7 mouse cellular contexts compared by ENCODE assay signal in the genomic region with DNA sequence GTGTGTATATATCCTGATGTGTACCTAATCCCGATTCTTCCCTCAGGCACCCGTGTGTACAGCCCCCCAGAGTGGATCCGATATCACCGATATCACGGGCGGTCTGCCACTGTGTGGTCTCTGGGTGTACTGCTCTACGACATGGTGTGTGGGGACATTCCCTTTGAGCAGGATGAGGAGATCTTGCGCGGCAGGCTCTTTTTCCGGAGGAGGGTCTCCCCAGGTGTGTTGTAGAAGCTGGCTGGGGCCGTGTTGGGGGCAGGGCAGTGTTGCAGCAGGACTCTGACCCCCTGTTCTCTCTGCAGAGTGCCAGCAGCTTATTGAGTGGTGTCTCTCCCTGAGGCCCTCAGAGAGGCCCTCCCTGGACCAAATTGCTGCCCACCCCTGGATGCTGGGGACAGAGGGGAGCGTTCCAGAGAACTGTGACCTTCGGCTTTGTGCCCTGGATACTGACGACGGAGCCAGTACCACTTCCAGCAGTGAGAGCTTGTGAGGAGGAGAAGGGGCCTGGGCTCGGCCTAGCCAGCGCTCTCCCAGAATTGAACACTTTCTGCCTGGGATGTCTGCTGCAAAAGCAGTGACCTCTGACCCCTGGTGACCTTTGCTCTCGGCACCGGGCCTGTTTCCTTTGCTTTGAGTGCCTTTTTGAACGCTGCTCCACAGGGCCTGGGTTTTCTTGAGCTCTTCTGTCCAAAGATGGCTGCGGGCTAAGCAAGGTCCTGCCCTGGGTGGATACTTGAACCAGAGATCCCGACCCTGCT. TPM values are rescaled to one million over a fixed set of nuclear protein-coding genes. Genes with fewer than 3 reads are reported as not detected.
DNase-seq lines count a peak whose midpoint lies in the region; ATAC-seq and TF ChIP-seq lines count a peak whose summit lies in the region.

No protein-coding gene starts in this region.

- H3K4me3 ChIP-seq in megakaryocyte, embryonic 14.5 days (replicated peaks) = peak overlapping the region; percentile 98
- peak overlapping the region; percentile 89 for H3K4me3 ChIP-seq in brown adipose tissue, adult 24 weeks (ENCODE audit: insufficient read depth, low read depth, low read length)
- H3K4me3 ChIP-seq in forebrain, postnatal 0 days (ENCODE audit: low read depth, low read length) = peak overlapping the region; percentile 79
- peak overlapping the region; percentile 83 for H3K4me3 ChIP-seq in kidney, postnatal 0 days (replicated peaks; ENCODE audit: low read depth, low read length)
- peak overlapping the region; percentile 95 for H3K4me3 ChIP-seq in midbrain, embryonic 14.5 days (replicated peaks; ENCODE audit: low read depth, low read length)

- peak overlapping the region; percentile 92 for H3K9ac ChIP-seq in forebrain, postnatal 0 days
- peak overlapping the region; percentile 89 for H3K9ac ChIP-seq in kidney, postnatal 0 days (ENCODE audit: low read depth, low read length)
- peak overlapping the region; percentile 84 for H3K9ac ChIP-seq in midbrain, embryonic 14.5 days (replicated peaks; ENCODE audit: low read length)

- no peak for ATAC-seq in megakaryocyte, adult 5-6 weeks (ENCODE audit: poor library complexity, severe bottlenecking)
- peak; percentile 23 for ATAC-seq in forebrain, postnatal 0 days
- ATAC-seq in kidney, postnatal 0 days (replicated peaks; ENCODE audit: low FRiP score, low read depth) = peak; percentile 4; the same call in 1 of the 2 replicates
- ATAC-seq in midbrain, embryonic 14.5 days (ENCODE audit: low FRiP score, low TSS enrichment) = peak; percentile 3; the same call in 1 of the 2 replicates

- H3K36me3 ChIP-seq in megakaryocyte, embryonic 14.5 days (replicated peaks; ENCODE audit: low read length) = peaks cover 31% of the 10 kb centered on the region
- H3K36me3 ChIP-seq in forebrain, postnatal 0 days (ENCODE audit: insufficient read depth) = peaks cover 17% of the 10 kb centered on the region
- H3K36me3 ChIP-seq in kidney, postnatal 0 days (ENCODE audit: insufficient read depth, low read length) = peaks cover 23% of the 10 kb centered on the region
- H3K36me3 ChIP-seq in midbrain, embryonic 14.5 days (ENCODE audit: control insufficient read depth, insufficient read depth, low read length) = peaks cover 29% of the 10 kb centered on the region

- DNase-seq in forebrain, postnatal 0 days = no peak
- DNase-seq in kidney, postnatal 0 days (ENCODE audit: low spot score) = peak; percentile 16
- no peak for DNase-seq in midbrain, embryonic 14.5 days
- DNase-seq in left cerebral cortex, postnatal 10 days (ENCODE audit: extremely low spot score in 1 of 2, low spot score in 2 of 2) = no peak

- H3K9me3 ChIP-seq in megakaryocyte, embryonic 14.5 days = no peaks in the 10 kb centered on the region; the same call in 1 of the 2 replicates
- H3K9me3 ChIP-seq in forebrain, postnatal 0 days (ENCODE audit: low read length) = no peaks in the 10 kb centered on the region
- no peaks in the 10 kb centered on the region for H3K9me3 ChIP-seq in kidney, postnatal 0 days (replicated peaks; ENCODE audit: low read length)
- H3K9me3 ChIP-seq in midbrain, embryonic 14.5 days (ENCODE audit: control insufficient read depth, low read length) = no peaks in the 10 kb centered on the region

- TF ChIP-seq CTCF in forebrain, postnatal 0 days (IDR thresholded peaks at IDR 0.05; ENCODE audit: low read depth) = peak; percentile 48
- TF ChIP-seq CTCF in kidney, postnatal 0 days (IDR thresholded peaks at IDR 0.05; ENCODE audit: low read depth) = peak; percentile 35; the same call in 1 of the 2 replicates

- peaks cover 11% of the 10 kb centered on the region for H3K27me3 ChIP-seq in megakaryocyte, embryonic 14.5 days (replicated peaks)
- H3K27me3 ChIP-seq in forebrain, postnatal 0 days (ENCODE audit: insufficient read depth, low read length) = no peaks in the 10 kb centered on the region
- H3K27me3 ChIP-seq in kidney, postnatal 0 days (ENCODE audit: insufficient read depth, low read length) = no peaks in the 10 kb centered on the region
- H3K27me3 ChIP-seq in midbrain, embryonic 14.5 days (ENCODE audit: control insufficient read depth, insufficient read depth, low read length) = no peaks in the 10 kb centered on the region

- H3K27ac ChIP-seq in brown adipose tissue, adult 24 weeks (replicated peaks; ENCODE audit: low read depth, low read length) = peak overlapping the region; percentile 88
- H3K27ac ChIP-seq in forebrain, postnatal 0 days (ENCODE audit: low read depth, low read length) = peak overlapping the region; percentile 99
- H3K27ac ChIP-seq in kidney, postnatal 0 days = peak overlapping the region; percentile 96
- H3K27ac ChIP-seq in midbrain, embryonic 14.5 days (replicated peaks; ENCODE audit: low read depth, low read length) = peak overlapping the region; percentile 98

- 49% methylated on average over 22 of the region's 22 CpGs for WGBS in forebrain, postnatal 0 days
- 21% methylated on average over 22 of the region's 22 CpGs for WGBS in kidney, postnatal 0 days
- WGBS in midbrain, embryonic 14.5 days = 36% methylated on average over 22 of the region's 22 CpGs

- H3K4me2 ChIP-seq in forebrain, postnatal 0 days (ENCODE audit: low read depth) = peak overlapping the region; percentile 81
- H3K4me2 ChIP-seq in kidney, postnatal 0 days (ENCODE audit: low read length) = peak overlapping the region; percentile 91
- peak overlapping the region; percentile 87 for H3K4me2 ChIP-seq in midbrain, embryonic 14.5 days (ENCODE audit: low read length)

- H3K4me1 ChIP-seq in megakaryocyte, embryonic 14.5 days = peaks cover 70% of the 10 kb centered on the region
- H3K4me1 ChIP-seq in brown adipose tissue, adult 24 weeks (ENCODE audit: control insufficient read depth, insufficient read depth, insufficient read length, low read length) = peaks cover 31% of the 10 kb centered on the region
- H3K4me1 ChIP-seq in forebrain, postnatal 0 days (ENCODE audit: insufficient read depth) = peaks cover 9% of the 10 kb centered on the region
- peaks cover 42% of the 10 kb centered on the region for H3K4me1 ChIP-seq in kidney, postnatal 0 days (replicated peaks; ENCODE audit: insufficient read depth, low read length)
- peaks cover 17% of the 10 kb centered on the region for H3K4me1 ChIP-seq in midbrain, embryonic 14.5 days (ENCODE audit: control insufficient read depth, insufficient read depth, low read length)

- intact Hi-C loops in left cerebral cortex, postnatal 10 days (cut with DNase I) = loop anchor here (5.0 kb wide), 1 partner anchor 37 kb away; no protein-coding TSS in a partner anchor

RNA-seq across cellular contexts. Expression of gene Pim3, which starts 2.5 kb away (rescaled TPM):
- 14.1 and 18.1 TPM in 2 replicates for polyA plus RNA-seq in megakaryocyte, embryonic 14.5 days (2012; ENCODE audit: insufficient read depth, low replicate concordance)
- total RNA-seq in megakaryocyte, adult 5-6 weeks (2015) = 6.9 and 12.5 TPM in 2 replicates
- 3.3 and 4.7 TPM in 2 replicates for total RNA-seq in megakaryocyte, adult 5-6 weeks (2017)
- polyA plus RNA-seq in brown adipose tissue, adult 24 weeks (2012; ENCODE audit: insufficient read depth, insufficient read length, missing spikeins) = 29.2 and 73.9 TPM in 2 replicates
- total RNA-seq in forebrain, postnatal 0 days (2014; rRNA removed) = 65.5 and 70.6 TPM in 2 replicates
- 61.9 and 65.2 TPM in 2 replicates for polyA plus RNA-seq in forebrain, postnatal 0 days (2015; fragmentation: Nextera tagmentation; extraction: Ambion mirVana)
- polyA plus RNA-seq in kidney, postnatal 0 days (2015; fragmentation: Nextera tagmentation; extraction: Ambion mirVana) = 83.4 and 88.6 TPM in 2 replicates
- polyA plus RNA-seq in midbrain, embryonic 14.5 days (2014; fragmentation: Nextera tagmentation; extraction: Ambion mirVana) = 49.1 and 53.2 TPM in 2 replicates
- 10 to 100 TPM; 40.6 to 44.0 TPM for total RNA-seq in left cerebral cortex, postnatal 10 days (2021)

RNA-seq across cellular contexts. Expression of gene Creld2, which starts 45.0 kb away (rescaled TPM):
- polyA plus RNA-seq in megakaryocyte, embryonic 14.5 days (2012; ENCODE audit: insufficient read depth, low replicate concordance) = 18.5 and 51.3 TPM in 2 replicates
- total RNA-seq in megakaryocyte, adult 5-6 weeks (2015) = 21.5 and 22.2 TPM in 2 replicates
- total RNA-seq in megakaryocyte, adult 5-6 weeks (2017) = 38.6 and 41.4 TPM in 2 replicates
- polyA plus RNA-seq in brown adipose tissue, adult 24 weeks (2012; ENCODE audit: insufficient read depth, insufficient read length, missing spikeins) = 7.8 and 12.6 TPM in 2 replicates
- 30.9 and 31.6 TPM in 2 replicates for total RNA-seq in forebrain, postnatal 0 days (2014; rRNA removed)
- polyA plus RNA-seq in forebrain, postnatal 0 days (2015; fragmentation: Nextera tagmentation; extraction: Ambion mirVana) = 40.2 and 43.9 TPM in 2 replicates
- 79.0 and 89.8 TPM in 2 replicates for polyA plus RNA-seq in kidney, postnatal 0 days (2015; fragmentation: Nextera tagmentation; extraction: Ambion mirVana)
- polyA plus RNA-seq in midbrain, embryonic 14.5 days (2014; fragmentation: Nextera tagmentation; extraction: Ambion mirVana) = 49.6 and 53.8 TPM in 2 replicates
- total RNA-seq in left cerebral cortex, postnatal 10 days (2021) = 10 to 100 TPM; 14.2 to 18.8 TPM

RNA-seq across cellular contexts. Expression of gene Alg12, which starts 45.3 kb away (rescaled TPM):
- polyA plus RNA-seq in megakaryocyte, embryonic 14.5 days (2012; ENCODE audit: insufficient read depth, low replicate concordance) = 1.6 and 6.8 TPM in 2 replicates
- 11.0 and 13.0 TPM in 2 replicates for total RNA-seq in megakaryocyte, adult 5-6 weeks (2015)
- total RNA-seq in megakaryocyte, adult 5-6 weeks (2017) = 5.1 and 5.7 TPM in 2 replicates
- polyA plus RNA-seq in brown adipose tissue, adult 24 weeks (2012; ENCODE audit: insufficient read depth, insufficient read length, missing spikeins) = 6.0 and 7.2 TPM in 2 replicates
- 10.2 and 11.9 TPM in 2 replicates for total RNA-seq in forebrain, postnatal 0 days (2014; rRNA removed)
- 5.5 and 7.6 TPM in 2 replicates for polyA plus RNA-seq in forebrain, postnatal 0 days (2015; fragmentation: Nextera tagmentation; extraction: Ambion mirVana)
- 9.8 and 11.2 TPM in 2 replicates for polyA plus RNA-seq in kidney, postnatal 0 days (2015; fragmentation: Nextera tagmentation; extraction: Ambion mirVana)
- polyA plus RNA-seq in midbrain, embryonic 14.5 days (2014; fragmentation: Nextera tagmentation; extraction: Ambion mirVana) = 7.1 and 8.1 TPM in 2 replicates
- total RNA-seq in left cerebral cortex, postnatal 10 days (2021) = 10 to 100 TPM in 1 of 2 experiments, 1 to 10 TPM in 1; 8.8 to 10.4 TPM
